ENCODE assay signal across 7 mouse cellular contexts in the genomic region with DNA sequence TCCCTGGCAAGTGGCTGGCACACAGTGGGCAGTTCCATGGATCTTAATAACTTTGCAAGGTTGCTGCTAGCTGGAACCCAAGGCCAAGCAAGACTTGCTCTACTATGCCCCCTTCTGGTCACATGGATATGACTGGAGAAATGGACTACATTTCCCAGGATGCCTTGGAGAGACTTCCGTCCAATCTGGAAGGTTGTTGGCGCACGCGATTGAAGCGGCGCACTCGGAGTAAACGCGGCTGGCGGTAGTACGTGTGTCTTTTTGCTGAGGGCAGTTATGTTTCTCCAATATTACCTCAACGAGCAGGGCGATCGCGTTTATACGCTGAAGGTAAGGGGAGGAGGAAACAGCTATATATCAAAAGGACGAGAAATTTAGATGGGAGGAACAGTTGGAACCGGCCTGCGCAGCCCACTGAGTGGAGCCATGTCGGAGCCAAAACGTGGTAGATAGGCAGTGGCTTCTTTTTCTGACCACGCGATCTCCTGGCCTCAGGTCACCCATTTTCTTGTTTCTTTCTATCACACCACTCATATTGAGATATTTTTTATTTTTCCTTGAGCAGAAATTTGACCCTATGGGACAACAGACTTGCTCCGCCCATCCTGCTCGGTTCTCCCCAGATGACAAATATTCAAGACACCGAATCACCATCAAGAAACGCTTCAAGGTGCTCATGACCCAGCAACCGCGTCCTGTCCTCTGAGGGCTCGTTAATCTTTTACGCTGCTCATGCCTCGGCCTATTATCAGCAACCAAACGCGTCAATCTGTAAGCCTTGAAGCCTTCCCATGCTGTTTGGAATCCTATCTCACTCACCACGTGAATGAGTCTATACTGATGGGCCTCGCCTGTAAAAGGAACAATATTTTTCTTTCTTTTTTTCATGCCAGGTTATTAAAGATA. TPM values are rescaled to one million over a fixed set of nuclear protein-coding genes. Genes with fewer than 3 reads are reported as not detected.
A peak's percentile ranks its signal among the peaks of the same experiment; 100 is the strongest.
DNase-seq lines count a peak whose midpoint lies in the region; ATAC-seq lines count a peak whose summit lies in the region.

A gene (plus strand): TSS at position 179 of the 906 bp plus-strand sequence.

- peak within 1 kb of the TSS; percentile 74 for H3K9ac ChIP-seq in intestine, embryonic 16.5 days (ENCODE audit: low read depth, low read length)
- H3K9ac ChIP-seq in midbrain, embryonic 11.5 days (ENCODE audit: low read length), result peak within 1 kb of the TSS; percentile 71

- peaks cover 11% of the 10 kb centered on the region for H3K4me1 ChIP-seq in intestine, embryonic 16.5 days (ENCODE audit: control insufficient read depth, insufficient read depth, low read length)
- peaks cover 14% of the 10 kb centered on the region for H3K4me1 ChIP-seq in midbrain, embryonic 11.5 days (ENCODE audit: control insufficient read depth, insufficient read depth, low read length)

- no peaks in the 10 kb centered on the region for H3K9me3 ChIP-seq in intestine, embryonic 16.5 days (ENCODE audit: control insufficient read depth, low read length)
- H3K9me3 ChIP-seq in midbrain, embryonic 11.5 days (ENCODE audit: control insufficient read depth, low read length), result no peaks in the 10 kb centered on the region

- intact Hi-C loops in left cerebral cortex, postnatal 36 days (cut with DNase I), result loop anchor here (5.0 kb wide), 2 partner anchors 90 to 105 kb away; a partner anchor contains a TSS

- peak within 1 kb of the TSS; percentile 71 for H3K4me3 ChIP-seq in intestine, embryonic 16.5 days (ENCODE audit: low read length)
- H3K4me3 ChIP-seq in midbrain, embryonic 11.5 days (ENCODE audit: low read depth, low read length), result peak within 1 kb of the TSS; percentile 59

- 0% methylated on average over 36 of the region's 36 CpGs for whole genome bisulfite sequencing in intestine, embryonic 16.5 days
- WGBS in midbrain, embryonic 11.5 days, result under 1% methylated on average over 36 of the region's 36 CpGs

- H3K4me2 ChIP-seq in intestine, embryonic 16.5 days (ENCODE audit: low read depth, low read length), result peak within 1 kb of the TSS; percentile 66
- H3K4me2 ChIP-seq in midbrain, embryonic 11.5 days, result peak within 1 kb of the TSS; percentile 57

- no peaks in the 10 kb centered on the region for H3K27me3 ChIP-seq in intestine, embryonic 16.5 days (replicated peaks; ENCODE audit: control insufficient read depth, insufficient read depth, low read length)
- H3K27me3 ChIP-seq in midbrain, embryonic 11.5 days (ENCODE audit: control insufficient read depth, insufficient read depth, low read length), result no peaks in the 10 kb centered on the region

- no peaks in the 10 kb centered on the region for H3K36me3 ChIP-seq in intestine, embryonic 16.5 days (ENCODE audit: control insufficient read depth, insufficient read depth, low read length)
- no peaks in the 10 kb centered on the region for H3K36me3 ChIP-seq in midbrain, embryonic 11.5 days (ENCODE audit: control insufficient read depth, insufficient read depth, low read length)

- ATAC-seq in intestine, embryonic 16.5 days, result peak; percentile 59
- ATAC-seq in midbrain, embryonic 11.5 days (ENCODE audit: low FRiP score), result peak; percentile 49

- DNase-seq in adrenal gland, adult 8-10 months, result peak; percentile 85
- peak; percentile 86 for DNase-seq in embryo, embryonic 11.5 days (ENCODE audit: low read depth, low spot score)
- peak; percentile 58 to 73 for DNase-seq in gastrocnemius, postnatal 4 days (ENCODE audit: low spot score in 2 of 2)
- DNase-seq in left cerebral cortex, postnatal 36 days (ENCODE audit: low spot score in 2 of 2), result peak; percentile 86 to 87
- peak; percentile 98 for DNase-seq in midbrain, embryonic 11.5 days (ENCODE audit: low spot score, missing footprints)
- peak; percentile 78 for DNase-seq in skeletal muscle tissue, adult 2 months (ENCODE audit: low read depth, low spot score)

- H3K27ac ChIP-seq in intestine, embryonic 16.5 days (ENCODE audit: low read length), result peak within 1 kb of the TSS; percentile 82
- no peak within 1 kb of the TSS for H3K27ac ChIP-seq in midbrain, embryonic 11.5 days (ENCODE audit: low read depth, low read length)

RNA-seq across cellular contexts. Expression of the gene that starts here (rescaled TPM):
- total RNA-seq in adrenal gland, adult 8-10 months (2022), result 100 to 1,000 TPM in 2 of 4 experiments, 10 to 100 TPM in 2; 77.3 to 151 (median 111) TPM
- 10 to 100 TPM; 51.2 to 52.0 TPM for total RNA-seq in gastrocnemius, postnatal 4 days (2021)
- 214 and 238 TPM in 2 replicates for polyA plus RNA-seq in intestine, embryonic 16.5 days (2015; fragmentation: Nextera tagmentation; extraction: Ambion mirVana)
- 10 to 100 TPM; 50.4 to 51.7 TPM for total RNA-seq in left cerebral cortex, postnatal 36 days (2021)
- 160 and 161 TPM in 2 replicates for polyA plus RNA-seq in midbrain, embryonic 11.5 days (2014; fragmentation: Nextera tagmentation; extraction: Ambion mirVana)
